Mouse (Mus musculus): ENCODE measurements around the gene 1700011L22Rik. TPM values are rescaled to one million over a fixed set of nuclear protein-coding genes. Genes with fewer than 3 reads are reported as not detected.
A peak's percentile ranks its signal among the peaks of the same experiment; 100 is the strongest.

1700011L22Rik gene
- not detected in 2 replicates for polyA plus RNA-seq (2014; fragmentation: Nextera tagmentation; extraction: Ambion mirVana)

GRCm38 (mm10) chr8:79248470-79248869 lies at the start of gene 1700011L22Rik:
Gene 1700011L22Rik (minus strand): TSS chr8:79248570.
- H3K36me3 ChIP-seq (ENCODE audit: control insufficient read depth, insufficient read depth, low read length): no peaks in the 10 kb centered on the region
- H3K9me3 ChIP-seq (ENCODE audit: control insufficient read depth, low read length): no peaks in the 10 kb centered on the region
- WGBS: 54% methylated on average over 6 of the region's 6 CpGs
- no peaks in the 10 kb centered on the region for H3K4me1 ChIP-seq (ENCODE audit: control insufficient read depth, insufficient read depth, low read length)
- no peak within 1 kb of the TSS for H3K4me2 ChIP-seq (replicated peaks; ENCODE audit: low read depth, low read length)
- no peak within 1 kb of the TSS for H3K9ac ChIP-seq (ENCODE audit: low read depth, low read length)
- H3K4me3 ChIP-seq (ENCODE audit: low read length): no peak within 1 kb of the TSS
- no peak for ATAC-seq (ENCODE audit: low FRiP score, low TSS enrichment)
- no peaks in the 10 kb centered on the region for H3K27me3 ChIP-seq (ENCODE audit: control insufficient read depth, insufficient read depth, low read length)
- H3K27ac ChIP-seq (ENCODE audit: low read depth, low read length): no peak within 1 kb of the TSS

- no peaks in the 10 kb centered on the region for H3K27me3 ChIP-seq (ENCODE audit: control insufficient read depth, insufficient read depth, low read length)
- ATAC-seq (ENCODE audit: low FRiP score, low TSS enrichment): no peak
- no peak overlapping the region for H3K9ac ChIP-seq (ENCODE audit: low read depth, low read length)
- peaks cover 10% of the 10 kb centered on the region; the same call in 1 of the 2 replicates for H3K4me1 ChIP-seq (ENCODE audit: control insufficient read depth, insufficient read depth, low read length)
- H3K4me2 ChIP-seq (replicated peaks; ENCODE audit: low read depth, low read length): no peak overlapping the region
- H3K27ac ChIP-seq (ENCODE audit: low read depth, low read length): no peak overlapping the region
- 51% methylated on average over 3 of the region's 3 CpGs for WGBS
- no peak overlapping the region for H3K4me3 ChIP-seq (ENCODE audit: low read length)
- no peaks in the 10 kb centered on the region for H3K9me3 ChIP-seq (ENCODE audit: control insufficient read depth, low read length)
- no peaks in the 10 kb centered on the region for H3K36me3 ChIP-seq (ENCODE audit: control insufficient read depth, insufficient read depth, low read length)
Observed at GRCm38 (mm10) chr8:79297763-79298162, 49.4 kb upstream of the 1700011L22Rik start.

- peak overlapping the region; percentile 78 for H3K9ac ChIP-seq (ENCODE audit: low read depth, low read length)
- no peaks in the 10 kb centered on the region for H3K27me3 ChIP-seq (ENCODE audit: control insufficient read depth, insufficient read depth, low read length)
- 15% methylated on average over 18 of the region's 18 CpGs for WGBS
- no peaks in the 10 kb centered on the region for H3K36me3 ChIP-seq (ENCODE audit: control insufficient read depth, insufficient read depth, low read length)
- no peaks in the 10 kb centered on the region for H3K9me3 ChIP-seq (ENCODE audit: control insufficient read depth, low read length)
- H3K4me1 ChIP-seq (ENCODE audit: control insufficient read depth, insufficient read depth, low read length): peaks cover 10% of the 10 kb centered on the region; the same call in 1 of the 2 replicates
- H3K4me3 ChIP-seq (ENCODE audit: low read length): peak overlapping the region; percentile 54
- peak overlapping the region; percentile 96 for H3K27ac ChIP-seq (ENCODE audit: low read depth, low read length)
- H3K4me2 ChIP-seq (replicated peaks; ENCODE audit: low read depth, low read length): peak overlapping the region; percentile 70
- no peak for ATAC-seq (ENCODE audit: low FRiP score, low TSS enrichment)
Observed at GRCm38 (mm10) chr8:79295276-79296105, 47.1 kb upstream of the 1700011L22Rik start.

GRCm38 (mm10) chr8:79294610-79295275 lies 46.4 kb upstream of the 1700011L22Rik start, which contains the start of gene Mmaa:
Gene Mmaa (minus strand): TSS chr8:79294937.
- peaks cover 10% of the 10 kb centered on the region; the same call in 1 of the 2 replicates for H3K4me1 ChIP-seq (ENCODE audit: control insufficient read depth, insufficient read depth, low read length)
- H3K36me3 ChIP-seq (ENCODE audit: control insufficient read depth, insufficient read depth, low read length): no peaks in the 10 kb centered on the region
- H3K27me3 ChIP-seq (ENCODE audit: control insufficient read depth, insufficient read depth, low read length): no peaks in the 10 kb centered on the region
- WGBS: under 1% methylated on average over 67 of the region's 74 CpGs
- ATAC-seq (ENCODE audit: low FRiP score, low TSS enrichment): peak; percentile 98
- peak within 1 kb of the TSS; percentile 96 for H3K27ac ChIP-seq (ENCODE audit: low read depth, low read length)
- H3K4me3 ChIP-seq (ENCODE audit: low read length): peak within 1 kb of the TSS; percentile 54
- H3K9me3 ChIP-seq (ENCODE audit: control insufficient read depth, low read length): no peaks in the 10 kb centered on the region
- H3K9ac ChIP-seq (ENCODE audit: low read depth, low read length): peak within 1 kb of the TSS; percentile 78
- peak within 1 kb of the TSS; percentile 70 for H3K4me2 ChIP-seq (replicated peaks; ENCODE audit: low read depth, low read length)

GRCm38 (mm10) chr8:79293841-79294240 lies 45.5 kb upstream of the 1700011L22Rik start:
- 56% methylated on average over 3 of the region's 3 CpGs for WGBS
- no peaks in the 10 kb centered on the region for H3K9me3 ChIP-seq (ENCODE audit: control insufficient read depth, low read length)
- peaks cover 10% of the 10 kb centered on the region; the same call in 1 of the 2 replicates for H3K4me1 ChIP-seq (ENCODE audit: control insufficient read depth, insufficient read depth, low read length)
- H3K27ac ChIP-seq (ENCODE audit: low read depth, low read length): no peak overlapping the region
- peak overlapping the region; percentile 78; the same call in 1 of the 2 replicates for H3K9ac ChIP-seq (ENCODE audit: low read depth, low read length)
- no peaks in the 10 kb centered on the region for H3K36me3 ChIP-seq (ENCODE audit: control insufficient read depth, insufficient read depth, low read length)
- no peak for ATAC-seq (ENCODE audit: low FRiP score, low TSS enrichment)
- H3K4me2 ChIP-seq (replicated peaks; ENCODE audit: low read depth, low read length): peak overlapping the region; percentile 70
- H3K27me3 ChIP-seq (ENCODE audit: control insufficient read depth, insufficient read depth, low read length): no peaks in the 10 kb centered on the region
- peak overlapping the region; percentile 54 for H3K4me3 ChIP-seq (ENCODE audit: low read length)

GRCm38 (mm10) chr8:79292712-79293264 lies 44.4 kb upstream of the 1700011L22Rik start:
- Histone ChIP-seq H3K4me1 (ENCODE audit: control insufficient read depth, insufficient read depth, low read length) (peaks cover 10% of the 10 kb centered on the region; the same call in 1 of the 2 replicates), H3K9ac (ENCODE audit: low read depth, low read length) (0 out of 2 replicates have a peak overlapping the region, but pooled peaks have one; percentile 32), H3K4me3 (ENCODE audit: low read length) (no peak overlapping the region), H3K27me3 (ENCODE audit: control insufficient read depth, insufficient read depth, low read length) (no peaks in the 10 kb centered on the region), H3K27ac (ENCODE audit: low read depth, low read length) (no peak overlapping the region), H3K9me3 (ENCODE audit: control insufficient read depth, low read length) (no peaks in the 10 kb centered on the region), H3K4me2 (replicated peaks; ENCODE audit: low read depth, low read length) (peak overlapping the region; percentile 70; the same call in 1 of the 2 replicates), H3K36me3 (ENCODE audit: control insufficient read depth, insufficient read depth, low read length) (no peaks in the 10 kb centered on the region)
- WGBS: 85% methylated on average over 3 of the region's 3 CpGs
- ATAC-seq (ENCODE audit: low FRiP score, low TSS enrichment): no peak

GRCm38 (mm10) chr8:79289592-79289991 lies 41.2 kb upstream of the 1700011L22Rik start:
- ATAC-seq (ENCODE audit: low FRiP score, low TSS enrichment): no peak
- Histone ChIP-seq H3K4me2 (replicated peaks; ENCODE audit: low read depth, low read length) (no peak overlapping the region), H3K4me1 (ENCODE audit: control insufficient read depth, insufficient read depth, low read length) (peaks cover 10% of the 10 kb centered on the region; the same call in 1 of the 2 replicates), H3K9ac (ENCODE audit: low read depth, low read length) (no peak overlapping the region), H3K27me3 (ENCODE audit: control insufficient read depth, insufficient read depth, low read length) (no peaks in the 10 kb centered on the region), H3K4me3 (ENCODE audit: low read length) (no peak overlapping the region), H3K9me3 (ENCODE audit: control insufficient read depth, low read length) (no peaks in the 10 kb centered on the region), H3K27ac (ENCODE audit: low read depth, low read length) (no peak overlapping the region), H3K36me3 (ENCODE audit: control insufficient read depth, insufficient read depth, low read length) (no peaks in the 10 kb centered on the region)
- 72% methylated on average over 5 of the region's 5 CpGs for WGBS

- Histone ChIP-seq H3K4me1 (ENCODE audit: control insufficient read depth, insufficient read depth, low read length) (peaks cover 9% of the 10 kb centered on the region; the same call in 1 of the 2 replicates), H3K36me3 (ENCODE audit: control insufficient read depth, insufficient read depth, low read length) (no peaks in the 10 kb centered on the region), H3K9ac (ENCODE audit: low read depth, low read length) (no peak overlapping the region), H3K4me2 (replicated peaks; ENCODE audit: low read depth, low read length) (no peak overlapping the region), H3K9me3 (ENCODE audit: control insufficient read depth, low read length) (no peaks in the 10 kb centered on the region), H3K27ac (ENCODE audit: low read depth, low read length) (no peak overlapping the region), H3K27me3 (ENCODE audit: control insufficient read depth, insufficient read depth, low read length) (no peaks in the 10 kb centered on the region), H3K4me3 (ENCODE audit: low read length) (no peak overlapping the region)
- no peak for ATAC-seq (ENCODE audit: low FRiP score, low TSS enrichment)
- WGBS: 50% methylated on average over 2 of the region's 2 CpGs
Observed at GRCm38 (mm10) chr8:79288681-79289080, 40.3 kb upstream of the 1700011L22Rik start.
